Mouse (Mus musculus) natural killer cell, adult 2 months (primary cell): ENCODE data around the gene Spg11.
"Not testable (repeated sequence)": the region's sequence is repeated elsewhere in the genome, so short reads cannot be mapped to it uniquely, and the experiment has no call there.

ENCODE experiments used
- DNase-seq, 2 experiments: peaks; one replicate each; pipeline ENCODE4 v3.0.0; 2022; ENCODE audit warnings: low spot score in 2 of 2

The Spg11 gene

DNA sequence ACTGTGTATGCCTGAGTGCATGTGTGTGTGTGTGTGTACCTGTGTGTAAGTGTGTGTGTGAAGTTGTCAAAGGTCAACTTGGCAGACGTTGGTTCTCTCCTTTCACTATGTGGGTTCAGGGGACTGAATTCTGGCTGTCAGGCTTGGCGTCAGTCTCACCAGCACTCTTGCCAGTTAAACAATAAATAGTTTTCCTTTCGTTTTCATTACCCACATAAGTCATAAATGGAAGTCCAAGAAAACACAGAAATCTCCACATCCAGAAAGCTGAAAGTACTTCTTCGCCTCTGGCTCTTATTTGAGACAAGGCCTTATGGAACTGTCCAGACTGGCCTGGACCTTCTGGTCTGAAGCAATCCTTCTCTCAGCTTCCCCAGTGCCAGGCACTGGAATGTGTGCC is 27.6 kb upstream of the Spg11 start:
- DNase-seq: peak in 1 of 2 experiments; percentile 43

GRCm38 (mm10) chr2:122143111-122143510 is 24.9 kb upstream of the Spg11 start:
- DNase-seq: no peak

DNA sequence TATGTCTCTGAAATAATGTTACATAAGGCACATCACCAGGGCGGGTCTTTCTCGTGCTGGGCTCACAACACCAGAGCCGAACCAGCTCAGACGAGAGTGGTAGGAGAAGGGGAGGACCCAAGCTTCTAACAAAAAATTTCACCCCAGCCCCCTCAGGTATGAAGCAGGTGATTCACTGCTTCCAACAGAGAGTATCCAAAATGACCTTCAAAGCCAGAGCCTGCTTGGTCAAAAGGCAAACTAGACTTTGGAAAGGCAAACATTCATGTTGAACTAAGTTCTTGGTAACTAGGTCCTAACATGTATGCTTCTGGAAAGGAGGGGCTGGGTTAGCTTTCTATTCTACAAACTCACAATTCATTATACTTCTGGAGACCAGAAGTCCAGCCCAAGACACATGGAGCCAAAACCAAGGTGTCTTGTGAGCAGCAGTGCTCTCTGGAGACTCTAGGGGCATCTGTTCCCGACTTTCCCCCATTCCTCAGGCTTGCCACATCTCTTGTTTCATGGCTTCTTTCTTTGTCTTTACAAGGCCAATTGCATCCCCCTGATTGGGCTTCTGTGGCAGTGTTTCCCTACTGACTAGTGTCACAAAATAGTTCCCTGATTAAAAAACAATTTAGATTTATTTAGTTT is 23.3 kb upstream of the Spg11 start:
- no peak for DNase-seq

DNA sequence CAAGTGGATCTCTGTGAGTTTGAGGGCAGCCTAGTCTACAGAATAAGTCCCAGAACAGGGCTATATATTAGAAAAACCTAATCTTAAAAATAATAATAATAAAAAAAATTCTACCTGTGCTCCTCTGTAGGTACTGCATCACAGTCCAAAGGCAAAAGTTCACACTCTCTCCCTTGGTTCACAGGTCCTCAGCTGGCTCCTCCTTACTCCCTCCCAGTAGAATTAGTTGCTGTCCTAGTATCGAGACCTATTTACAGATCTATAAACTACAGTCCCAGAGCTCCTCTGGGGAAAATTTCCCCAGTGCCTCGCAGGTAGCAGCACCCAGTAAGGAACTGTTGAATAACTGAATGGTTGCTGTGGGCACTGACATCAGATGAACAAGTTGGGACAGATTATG is 22.6 kb upstream of the Spg11 start:
- no peak for DNase-seq

DNA sequence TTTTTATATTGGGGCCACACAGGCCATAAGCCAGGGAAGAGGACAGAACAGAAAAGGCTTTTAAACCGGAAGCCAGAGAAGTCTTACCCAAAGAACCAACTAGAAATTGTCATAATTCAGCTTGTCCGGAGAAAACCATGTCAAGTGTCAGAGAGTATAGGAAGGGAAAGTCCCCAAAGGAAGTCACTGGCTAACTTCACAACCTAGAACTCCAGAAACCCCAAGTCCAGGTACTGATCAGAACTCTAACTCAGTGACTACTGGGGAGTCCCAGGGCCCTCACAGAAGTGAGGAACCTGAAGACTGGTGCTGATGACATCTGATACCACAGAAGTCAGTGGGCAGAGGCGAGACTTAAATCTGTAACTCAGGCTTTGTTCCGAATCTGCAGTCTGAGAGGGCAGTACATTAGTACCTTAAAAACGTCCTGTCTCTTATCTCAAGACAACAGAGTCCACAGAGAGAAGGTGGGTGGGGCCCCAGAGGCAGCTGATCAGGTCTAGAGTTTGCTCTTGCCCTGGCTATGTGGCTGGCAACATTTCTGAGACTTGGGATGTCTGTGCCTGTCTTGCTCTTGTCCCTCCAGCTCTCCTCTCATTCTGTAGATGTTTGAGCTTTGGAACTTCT is 19.8 kb upstream of the Spg11 start:
- DNase-seq: peak in 1 of 2 experiments; percentile 34

- no peak for DNase-seq
Measured at GRCm38 (mm10) chr2:122132618-122133017, 14.4 kb upstream of the Spg11 start.

DNA sequence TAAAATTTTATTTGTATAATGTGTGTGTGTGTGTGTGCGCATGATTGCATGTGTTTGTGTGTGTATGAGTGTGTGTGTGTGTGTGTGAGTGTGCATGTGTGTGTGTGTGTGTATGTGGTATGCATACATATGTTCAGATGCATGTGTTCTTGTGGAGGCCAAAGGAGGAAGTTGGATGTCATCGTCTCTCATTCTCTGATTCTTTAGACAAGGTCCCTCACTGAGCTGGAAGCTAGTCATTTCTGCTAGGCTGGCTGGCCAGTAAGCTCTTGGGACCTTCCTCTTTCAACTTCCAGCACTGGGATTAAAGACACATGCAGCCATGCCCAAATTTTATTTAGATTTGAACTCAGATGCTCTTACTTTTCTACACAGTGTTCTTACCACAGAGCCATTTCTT is 13.9 kb upstream of the Spg11 start:
- no peak for DNase-seq

GRCm38 (mm10) chr2:122127635-122128034 is 9.4 kb upstream of the Spg11 start:
- DNase-seq: no peak

DNA sequence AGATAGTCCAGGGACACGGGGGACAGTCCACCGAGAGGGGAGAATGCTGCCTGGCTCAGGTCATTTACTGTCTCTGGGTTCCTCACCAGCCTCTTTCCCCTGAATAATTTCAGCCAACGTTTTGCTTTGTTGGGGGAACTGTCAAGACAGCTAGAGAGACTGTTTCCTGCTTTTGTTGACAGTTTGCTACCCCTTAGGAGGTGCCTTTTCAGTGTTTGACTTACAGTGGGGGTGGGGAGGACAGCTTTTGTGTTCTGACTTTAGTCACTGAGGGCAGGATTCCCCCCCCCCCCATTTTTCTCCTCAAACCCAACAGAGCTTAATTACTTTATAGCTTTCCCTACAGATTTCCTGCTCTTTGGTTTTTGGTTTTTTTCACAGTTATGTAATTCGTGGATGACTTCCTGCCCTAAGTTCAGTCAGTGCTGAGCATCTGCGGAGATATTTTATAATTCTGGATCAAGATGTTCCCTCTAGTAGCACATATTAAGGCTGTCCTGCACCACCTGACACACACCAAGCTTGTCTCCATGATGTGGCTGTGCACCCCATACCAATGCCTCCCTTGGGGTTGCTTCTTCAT is 8.7 kb upstream of the Spg11 start:
- DNase-seq: no peak

DNA sequence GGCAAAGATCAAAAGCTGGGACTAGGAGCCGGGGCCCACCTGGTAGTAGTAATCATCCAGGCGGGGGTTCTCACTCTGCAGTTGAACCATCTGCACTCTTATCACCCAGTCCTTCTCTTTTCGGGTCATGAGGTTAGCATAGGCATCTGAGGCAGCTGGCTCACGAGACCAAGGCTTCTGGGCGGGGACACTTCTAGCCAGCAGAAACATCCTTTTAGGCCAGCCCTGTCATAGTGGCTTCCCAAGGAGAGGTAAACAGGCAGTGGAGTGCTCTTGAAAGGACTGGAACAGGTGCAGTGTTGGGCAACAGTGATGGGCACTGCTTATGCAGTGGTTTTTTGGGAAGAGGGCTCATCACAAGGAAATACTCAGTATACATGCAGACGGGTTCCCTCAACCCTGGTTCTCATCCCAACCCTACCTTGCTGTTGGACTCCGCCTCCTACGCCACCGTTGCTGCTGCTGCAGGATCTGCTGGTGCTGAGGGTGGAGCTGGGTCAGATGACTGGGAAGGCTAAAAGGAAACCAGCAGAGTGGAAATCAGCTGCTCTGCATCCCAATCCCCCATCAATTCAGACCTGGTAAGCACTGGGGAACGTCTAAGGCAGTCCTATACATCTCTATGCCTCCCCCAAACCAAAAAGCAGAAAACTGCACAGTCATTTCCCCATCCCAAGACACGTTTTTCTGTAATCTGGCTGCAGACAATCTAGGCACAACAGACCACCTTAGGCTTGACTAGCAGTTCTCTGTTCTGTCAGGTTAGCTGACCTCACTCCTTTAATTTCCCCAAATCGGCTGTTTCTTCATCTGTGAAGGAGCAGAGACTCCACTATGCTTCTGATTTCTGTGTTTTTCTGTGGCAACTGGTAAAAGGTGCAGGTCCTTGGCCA is 7.7 kb upstream of the Spg11 start:
- DNase-seq: peak in 1 of 2 experiments; percentile 9

DNA sequence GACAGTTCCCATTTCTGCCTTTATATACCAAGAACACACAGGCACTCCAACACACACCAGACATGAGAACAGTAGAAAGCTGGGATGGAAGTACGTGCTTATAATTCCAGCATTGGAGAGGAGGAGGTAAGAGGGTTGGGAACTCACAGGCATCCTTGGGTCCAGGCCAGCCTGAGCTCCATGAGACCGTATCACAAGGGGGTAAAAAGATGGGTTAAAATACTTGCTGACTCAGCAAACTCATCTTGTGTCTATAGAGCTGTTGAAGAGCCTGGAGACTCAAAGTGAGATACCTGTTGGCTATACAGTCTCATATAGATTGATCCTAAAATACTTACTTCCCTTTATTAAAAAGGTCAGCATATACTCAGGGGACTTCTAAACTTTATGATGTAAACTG is 1.3 kb downstream of the Spg11 start:
- DNase-seq: no peak

GRCm38 (mm10) chr2:122109714-122110113 is 8.5 kb downstream of the Spg11 start:
- no peak for DNase-seq

DNA sequence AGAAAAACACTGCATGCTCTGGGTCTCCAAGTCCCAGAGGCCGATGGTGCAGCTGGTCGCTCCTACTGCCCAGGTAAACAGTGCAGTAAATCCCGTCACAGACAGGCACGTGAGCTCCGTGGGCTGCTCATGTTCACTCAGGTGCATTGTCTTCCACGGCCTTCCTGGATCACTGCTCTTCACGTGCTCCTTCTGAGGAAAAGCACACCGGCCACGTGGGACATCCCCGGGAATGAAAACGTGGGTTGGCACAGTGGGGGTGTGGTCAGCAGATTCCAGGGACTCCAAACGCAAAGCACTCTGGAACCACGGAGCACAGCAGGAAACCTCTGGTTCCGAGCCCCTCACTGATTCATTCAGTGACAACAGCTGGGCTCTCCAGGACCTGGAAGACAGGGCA is 10.1 kb downstream of the Spg11 start:
- no peak for DNase-seq

DNA sequence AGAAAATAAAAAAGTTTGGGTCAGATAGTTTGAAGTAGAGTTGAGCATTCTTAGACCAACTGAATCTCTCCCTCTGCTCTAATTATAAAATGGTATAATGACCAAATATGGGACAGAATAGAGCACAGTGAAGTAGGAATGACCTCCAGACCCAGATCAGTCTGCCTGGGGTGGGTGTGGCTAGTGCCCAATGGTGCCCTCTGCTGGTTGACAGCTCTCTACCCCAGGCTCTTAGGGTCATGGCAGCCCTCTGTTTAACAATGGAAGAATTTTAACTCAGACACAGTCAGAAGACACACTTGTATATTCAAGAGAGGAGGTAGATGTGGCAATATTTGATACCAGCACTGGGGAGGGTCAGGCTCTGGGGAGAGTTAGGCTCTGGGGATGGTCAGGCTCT is 16.1 kb downstream of the Spg11 start:
- peak; percentile 30 to 40 for DNase-seq

DNA sequence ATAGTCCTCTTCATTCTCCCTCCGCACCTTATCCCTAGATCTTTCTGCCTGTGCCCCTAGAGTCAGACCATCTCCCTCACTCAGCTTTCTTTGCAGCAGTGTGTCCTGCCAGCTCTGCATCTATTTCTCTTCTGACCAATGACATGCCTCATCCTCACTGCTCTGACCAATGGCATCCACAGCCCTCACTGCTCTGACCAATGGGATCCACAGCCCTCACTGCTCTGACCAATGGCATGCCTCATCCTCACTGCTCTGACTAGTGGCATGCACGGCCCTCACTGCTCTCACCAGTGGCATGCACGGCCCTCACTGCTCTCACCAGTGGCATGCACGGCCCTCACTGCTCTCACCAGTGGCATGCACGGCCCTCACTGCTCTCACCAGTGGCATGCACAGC is 20.5 kb downstream of the Spg11 start:
- DNase-seq: not testable (repeated sequence)

- no peak for DNase-seq
Measured at GRCm38 (mm10) chr2:122093844-122094243, 24.3 kb downstream of the Spg11 start.

DNA sequence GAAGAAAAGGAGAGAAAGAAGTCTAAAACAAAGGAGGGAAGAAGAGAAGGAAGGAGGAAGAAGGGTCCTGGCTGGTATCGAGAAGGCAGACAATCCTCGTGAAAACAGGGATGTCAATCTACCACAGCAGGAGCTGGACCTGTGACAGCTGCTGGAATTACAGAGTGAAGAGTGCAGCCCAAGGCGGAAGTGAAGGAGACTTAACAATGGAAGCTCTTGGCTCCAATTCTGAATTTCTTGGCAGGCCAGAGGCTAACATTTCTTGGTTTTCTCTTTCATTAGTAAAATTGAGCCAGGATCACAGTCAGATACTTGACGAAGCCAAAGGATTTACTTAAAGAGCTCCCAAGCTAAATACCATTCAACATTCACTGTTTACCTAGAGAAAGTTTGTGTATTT is 31.7 kb downstream of the Spg11 start:
- DNase-seq: no peak

DNA sequence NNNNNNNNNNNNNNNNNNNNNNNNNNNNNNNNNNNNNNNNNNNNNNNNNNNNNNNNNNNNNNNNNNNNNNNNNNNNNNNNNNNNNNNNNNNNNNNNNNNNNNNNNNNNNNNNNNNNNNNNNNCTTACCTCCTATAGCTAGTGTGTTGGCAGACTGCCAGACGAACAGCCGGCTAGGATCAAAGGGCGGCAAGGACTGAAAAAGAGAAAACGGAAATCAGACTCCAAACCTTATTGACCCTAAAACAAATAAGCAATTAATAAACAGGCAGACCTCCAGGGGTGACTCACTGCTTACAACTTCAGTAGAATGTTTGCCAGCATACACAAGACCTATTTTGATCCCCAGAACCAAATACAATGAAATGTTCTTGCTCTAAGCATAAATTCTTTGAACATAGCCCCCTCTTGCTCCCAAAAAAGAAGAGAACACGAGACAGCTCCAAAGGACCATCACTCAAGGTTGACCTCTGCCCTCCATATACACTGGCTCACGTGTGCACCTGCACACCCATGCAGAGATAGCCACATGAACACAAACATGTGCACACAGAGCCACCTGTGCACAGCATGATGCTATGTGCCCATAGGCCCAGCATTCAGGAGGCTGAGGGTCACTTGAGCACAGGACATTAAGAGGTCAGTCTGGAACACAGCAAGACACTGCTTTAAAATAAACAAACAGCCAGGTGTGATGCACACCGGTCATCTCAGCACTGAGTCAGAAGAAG is 36.3 kb downstream of the Spg11 start:
- no peak for DNase-seq

DNA sequence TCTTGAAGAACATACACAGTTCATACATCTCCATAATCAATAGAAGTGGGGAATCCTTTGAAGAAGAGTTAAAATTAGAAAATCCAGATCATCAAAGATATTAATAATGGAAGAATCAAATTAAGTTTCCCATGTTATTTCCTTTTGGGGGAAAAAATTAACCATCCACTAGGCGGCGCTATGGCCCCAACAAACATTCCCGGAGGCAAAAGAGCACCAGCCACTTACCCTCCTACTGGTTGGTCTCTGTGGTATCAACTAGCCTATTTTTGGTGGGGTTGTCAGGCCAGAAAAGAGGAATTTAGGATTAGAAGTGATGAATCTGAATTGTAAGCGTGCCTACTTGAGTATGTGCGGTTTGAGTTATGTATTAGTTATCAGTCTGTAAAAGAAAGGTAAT is 48.3 kb downstream of the Spg11 start:
- DNase-seq: peak; percentile 48 to 63

- peak; percentile 17 to 33 for DNase-seq
Measured at GRCm38 (mm10) chr2:122069144-122069912, 48.9 kb downstream of the Spg11 start.

DNA sequence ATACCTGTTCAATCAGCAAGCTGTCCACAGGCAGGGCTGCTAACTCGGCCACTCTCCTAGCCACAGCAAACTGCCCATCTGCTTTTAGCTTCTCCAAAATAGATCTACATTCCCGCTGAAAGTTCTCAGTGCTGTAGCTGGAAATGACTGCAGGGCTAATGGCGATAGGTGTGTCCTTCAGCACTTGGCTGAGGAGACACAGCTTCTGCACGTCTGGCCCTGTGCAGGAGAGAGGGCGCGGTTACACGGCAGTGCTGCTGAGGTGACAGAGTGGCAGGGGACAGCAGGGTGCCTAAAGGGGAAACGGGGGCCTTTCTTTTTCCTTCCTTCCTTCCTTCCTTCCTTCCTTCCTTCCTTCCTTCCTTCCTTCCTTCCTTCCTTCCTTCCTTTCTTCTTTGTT is 51.9 kb downstream of the Spg11 start:
- DNase-seq: no peak
